Mouse (Mus musculus): ENCODE results near the gene Ubp1. TPM values are rescaled to one million over a fixed set of nuclear protein-coding genes. Genes with fewer than 3 reads are reported as not detected.
A peak's percentile ranks its signal among the peaks of the same experiment; 100 is the strongest.

Gene Ubp1
- polyA plus RNA-seq, 1 experiment from 2014 or later, result 48.9 TPM

DNA sequence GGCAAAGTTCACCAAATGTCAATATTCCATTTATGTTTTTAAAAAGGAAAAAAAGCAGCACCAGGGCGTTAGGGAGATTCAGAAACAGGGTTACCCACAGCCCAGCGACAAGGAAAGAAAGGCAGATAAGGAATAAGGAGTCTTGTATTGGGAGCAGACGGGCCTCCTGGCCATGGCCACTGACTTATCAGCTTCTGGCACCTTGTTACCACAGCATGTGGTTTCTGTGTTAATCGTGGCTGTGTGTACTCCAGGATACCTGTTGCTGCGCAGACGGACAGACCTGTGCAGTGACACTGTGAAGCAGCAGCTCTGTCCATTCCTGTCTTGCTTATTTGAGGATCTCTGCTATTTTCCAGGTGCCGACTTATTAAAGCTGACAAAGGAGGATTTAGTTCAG is 38.2 kb downstream of the Ubp1 start:
- Histone ChIP-seq H3K36me3 (ENCODE audit: insufficient read depth) (peaks cover 86% of the 10 kb centered on the region), H3K4me1 (ENCODE audit: insufficient read depth) (no peaks in the 10 kb centered on the region), H3K4me3 (ENCODE audit: low read depth, low read length) (no peak overlapping the region), H3K9me3 (ENCODE audit: low read depth, low read length) (no peaks in the 10 kb centered on the region), H3K27me3 (ENCODE audit: insufficient read depth, low read length) (no peaks in the 10 kb centered on the region), H3K27ac (ENCODE audit: low read depth) (peak overlapping the region; percentile 42; the same call in 1 of the 2 replicates), H3K4me2 (no peak overlapping the region), H3K9ac (no peak overlapping the region)
- 88% methylated on average over 7 of the region's 7 CpGs for WGBS
- ATAC-seq (ENCODE audit: insufficient read depth), result peak; percentile 77; the same call in 1 of the 2 replicates
- no peak for TF ChIP-seq CTCF (IDR thresholded peaks at IDR 0.05; ENCODE audit: low read depth)
- DNase-seq, result no peak

DNA sequence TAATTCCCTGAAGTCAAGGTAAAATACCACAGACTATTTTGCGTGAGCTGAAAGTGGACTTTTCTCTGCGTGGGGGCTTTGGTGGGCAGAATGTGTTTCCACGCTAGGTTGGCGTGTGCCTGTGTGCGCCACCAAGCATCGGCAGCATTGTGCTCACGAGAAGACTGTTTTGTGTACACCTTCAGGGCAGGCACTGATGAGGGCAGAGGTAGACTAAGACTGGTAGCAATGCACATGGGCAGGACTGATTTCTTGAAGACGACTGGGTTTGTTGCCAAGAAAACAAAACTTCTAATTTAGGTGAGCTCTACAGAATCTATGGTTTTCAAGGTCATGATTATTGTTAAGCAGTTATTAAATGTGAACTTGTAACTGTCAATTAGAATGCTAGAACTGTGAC is 38.7 kb downstream of the Ubp1 start:
- 91% methylated on average over 8 of the region's 8 CpGs for whole genome bisulfite sequencing
- H3K9ac ChIP-seq, result no peak overlapping the region
- H3K4me2 ChIP-seq, result no peak overlapping the region
- H3K4me1 ChIP-seq (ENCODE audit: insufficient read depth), result no peaks in the 10 kb centered on the region
- no peak for TF ChIP-seq CTCF (IDR thresholded peaks at IDR 0.05; ENCODE audit: low read depth)
- no peak overlapping the region for H3K27ac ChIP-seq (ENCODE audit: low read depth)
- H3K36me3 ChIP-seq (ENCODE audit: insufficient read depth), result peaks cover 86% of the 10 kb centered on the region
- H3K27me3 ChIP-seq (ENCODE audit: insufficient read depth, low read length), result no peaks in the 10 kb centered on the region
- DNase-seq, result no peak
- no peak overlapping the region for H3K4me3 ChIP-seq (ENCODE audit: low read depth, low read length)
- ATAC-seq (ENCODE audit: insufficient read depth), result no peak
- H3K9me3 ChIP-seq (ENCODE audit: low read depth, low read length), result no peaks in the 10 kb centered on the region

DNA sequence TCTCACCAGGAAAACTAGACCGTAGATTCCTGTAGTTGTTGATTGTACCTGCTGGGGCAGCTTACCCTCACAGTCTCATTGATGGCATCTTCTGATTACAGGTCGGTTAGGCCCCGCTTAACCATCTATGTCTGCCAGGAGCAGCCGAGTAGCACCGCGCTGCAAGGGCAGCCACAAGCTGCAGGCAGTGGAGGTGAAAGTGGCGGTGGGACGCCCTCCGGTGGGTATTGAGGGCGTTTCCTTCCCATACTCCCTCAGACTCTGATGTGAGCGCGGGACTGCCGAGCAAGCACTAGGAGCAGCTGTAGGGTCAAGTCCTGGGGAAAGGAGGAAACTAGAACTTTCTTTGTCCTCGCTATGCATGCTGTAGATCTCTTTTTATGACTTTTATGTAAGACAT is 39.3 kb downstream of the Ubp1 start:
- TF ChIP-seq CTCF (IDR thresholded peaks at IDR 0.05; ENCODE audit: low read depth), result 0 out of 2 replicates have a peak, but pooled peaks have one; percentile 19

DNA sequence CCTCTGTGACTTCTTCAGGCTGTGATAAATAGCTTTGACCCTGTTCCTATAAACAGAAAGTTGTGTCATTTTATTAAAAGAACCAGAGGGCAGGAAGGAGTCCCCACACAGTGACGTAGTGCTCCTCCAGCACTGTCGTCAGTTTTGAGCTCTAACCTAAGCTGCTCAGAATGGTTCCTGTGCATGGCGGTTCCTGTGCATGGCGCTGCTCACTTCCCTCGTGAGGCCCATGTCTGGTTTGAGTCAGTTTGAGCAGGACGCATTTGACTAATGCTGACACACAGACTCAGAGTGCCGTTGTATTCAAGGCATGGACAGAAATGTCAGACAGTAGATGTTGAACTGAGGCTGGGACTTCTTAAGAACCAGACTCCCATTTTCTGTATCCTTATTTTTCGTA is 40.9 kb downstream of the Ubp1 start:
- no peak overlapping the region for H3K9ac ChIP-seq
- H3K27ac ChIP-seq (ENCODE audit: low read depth), result no peak overlapping the region
- no peak overlapping the region for H3K4me2 ChIP-seq
- H3K4me1 ChIP-seq (ENCODE audit: insufficient read depth), result no peaks in the 10 kb centered on the region
- H3K36me3 ChIP-seq (ENCODE audit: insufficient read depth), result peaks cover 87% of the 10 kb centered on the region
- no peak overlapping the region for H3K4me3 ChIP-seq (ENCODE audit: low read depth, low read length)
- H3K9me3 ChIP-seq (ENCODE audit: low read depth, low read length), result no peaks in the 10 kb centered on the region
- ATAC-seq (ENCODE audit: insufficient read depth), result no peak
- no peak for TF ChIP-seq CTCF (IDR thresholded peaks at IDR 0.05; ENCODE audit: low read depth)
- no peak for DNase-seq
- no peaks in the 10 kb centered on the region for H3K27me3 ChIP-seq (ENCODE audit: insufficient read depth, low read length)
- WGBS, result 74% methylated on average over 8 of the region's 8 CpGs

More for the DNA sequence above, 39.3 kb downstream of the Ubp1 start:
- Histone ChIP-seq H3K9me3 (ENCODE audit: low read depth, low read length) (no peaks in the 10 kb centered on the region), H3K4me2 (no peak overlapping the region), H3K4me1 (ENCODE audit: insufficient read depth) (no peaks in the 10 kb centered on the region), H3K27ac (ENCODE audit: low read depth) (no peak overlapping the region), H3K27me3 (ENCODE audit: insufficient read depth, low read length) (no peaks in the 10 kb centered on the region), H3K4me3 (ENCODE audit: low read depth, low read length) (no peak overlapping the region; the same call in 1 of the 2 replicates), H3K9ac (no peak overlapping the region), H3K36me3 (ENCODE audit: insufficient read depth) (peaks cover 86% of the 10 kb centered on the region)
- WGBS, result 91% methylated on average over 14 of the region's 14 CpGs
- ATAC-seq (ENCODE audit: insufficient read depth) (no peak), DNase-seq (no peak)

DNA sequence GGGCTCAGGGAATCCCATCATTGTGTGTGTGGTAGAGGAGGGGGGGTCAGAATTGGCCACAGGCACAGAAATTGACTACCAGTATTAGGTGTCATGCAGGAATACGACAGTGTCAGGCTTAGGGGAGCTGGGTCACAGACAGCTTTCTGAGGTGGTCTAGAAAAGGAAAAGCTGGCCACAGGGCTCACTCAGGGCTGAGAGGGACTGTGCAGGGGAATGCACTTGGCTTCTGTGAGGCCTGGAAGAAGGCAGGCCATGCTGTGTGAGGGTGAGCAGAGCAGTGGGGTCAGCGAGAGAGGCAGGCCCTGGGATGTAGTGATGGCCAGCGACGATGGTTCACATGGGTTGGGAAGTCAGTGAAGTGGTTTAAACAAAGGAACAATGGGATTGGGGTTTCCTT is 43.1 kb downstream of the Ubp1 start:
- Histone ChIP-seq H3K9me3 (ENCODE audit: low read depth, low read length) (no peaks in the 10 kb centered on the region), H3K9ac (no peak overlapping the region), H3K4me2 (no peak overlapping the region), H3K27ac (ENCODE audit: low read depth) (no peak overlapping the region), H3K4me3 (ENCODE audit: low read depth, low read length) (no peak overlapping the region), H3K36me3 (ENCODE audit: insufficient read depth) (peaks cover 88% of the 10 kb centered on the region), H3K4me1 (ENCODE audit: insufficient read depth) (no peaks in the 10 kb centered on the region), H3K27me3 (ENCODE audit: insufficient read depth, low read length) (no peaks in the 10 kb centered on the region)
- no peak for TF ChIP-seq CTCF (IDR thresholded peaks at IDR 0.05; ENCODE audit: low read depth)
- no peak for DNase-seq
- ATAC-seq (ENCODE audit: insufficient read depth), result no peak
- 93% methylated on average over 4 of the region's 4 CpGs for WGBS

DNA sequence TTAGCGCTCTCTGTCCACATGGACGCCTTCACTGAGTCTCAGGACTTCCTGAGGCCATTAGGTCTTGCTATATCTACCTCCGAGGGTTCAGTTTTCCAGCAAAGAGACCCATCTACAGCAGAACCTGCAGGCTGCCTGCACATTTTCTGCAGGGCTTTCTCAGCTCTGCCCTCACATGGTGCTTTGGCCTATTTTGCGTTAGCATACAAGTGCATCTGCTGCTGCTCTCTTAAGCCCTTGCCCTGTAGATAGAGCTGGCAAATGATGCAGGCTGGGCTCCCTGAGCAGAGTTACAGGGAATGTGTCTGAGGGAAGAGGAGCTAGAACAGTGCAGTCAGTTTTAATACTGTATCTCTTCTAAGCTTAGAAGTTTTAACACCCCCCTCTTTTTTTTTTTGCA is 44.2 kb downstream of the Ubp1 start:
- no peak overlapping the region for H3K27ac ChIP-seq (ENCODE audit: low read depth)
- H3K9ac ChIP-seq, result no peak overlapping the region
- peaks cover 86% of the 10 kb centered on the region for H3K36me3 ChIP-seq (ENCODE audit: insufficient read depth)
- no peak for TF ChIP-seq CTCF (IDR thresholded peaks at IDR 0.05; ENCODE audit: low read depth)
- no peaks in the 10 kb centered on the region for H3K4me1 ChIP-seq (ENCODE audit: insufficient read depth)
- H3K27me3 ChIP-seq (ENCODE audit: insufficient read depth, low read length), result no peaks in the 10 kb centered on the region
- H3K4me2 ChIP-seq, result no peak overlapping the region
- 89% methylated on average over 4 of the region's 4 CpGs for WGBS
- ATAC-seq (ENCODE audit: insufficient read depth) (no peak), DNase-seq (no peak)
- no peaks in the 10 kb centered on the region for H3K9me3 ChIP-seq (ENCODE audit: low read depth, low read length)
- no peak overlapping the region for H3K4me3 ChIP-seq (ENCODE audit: low read depth, low read length)

DNA sequence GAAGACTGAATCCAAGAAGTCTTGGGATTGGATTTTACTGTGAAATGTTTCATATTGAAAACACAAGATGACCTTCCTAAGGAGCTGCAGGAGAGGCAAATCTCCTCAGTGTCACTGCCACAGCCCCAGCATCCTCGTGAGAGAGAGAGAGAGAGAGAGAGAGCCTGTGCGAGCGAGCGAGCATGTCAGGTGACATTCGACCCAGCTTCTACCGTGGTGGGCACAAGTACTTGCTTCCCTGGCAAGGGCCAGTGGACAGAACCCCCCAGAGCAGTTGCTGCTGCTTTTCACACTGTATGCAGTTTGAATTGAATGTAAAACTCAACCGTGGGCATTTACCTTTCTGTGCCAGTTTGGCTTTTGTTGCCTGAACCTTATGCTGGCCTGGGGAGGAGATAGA is 44.7 kb downstream of the Ubp1 start:
- no peak overlapping the region for H3K9ac ChIP-seq
- peaks cover 83% of the 10 kb centered on the region for H3K36me3 ChIP-seq (ENCODE audit: insufficient read depth)
- no peaks in the 10 kb centered on the region for H3K4me1 ChIP-seq (ENCODE audit: insufficient read depth)
- ATAC-seq (ENCODE audit: insufficient read depth), result no peak
- no peak overlapping the region for H3K4me3 ChIP-seq (ENCODE audit: low read depth, low read length)
- no peak for TF ChIP-seq CTCF (IDR thresholded peaks at IDR 0.05; ENCODE audit: low read depth)
- DNase-seq, result no peak
- WGBS, result 79% methylated on average over 7 of the region's 7 CpGs
- H3K4me2 ChIP-seq, result no peak overlapping the region
- H3K27me3 ChIP-seq (ENCODE audit: insufficient read depth, low read length), result no peaks in the 10 kb centered on the region
- no peaks in the 10 kb centered on the region for H3K9me3 ChIP-seq (ENCODE audit: low read depth, low read length)
- H3K27ac ChIP-seq (ENCODE audit: low read depth), result no peak overlapping the region

DNA sequence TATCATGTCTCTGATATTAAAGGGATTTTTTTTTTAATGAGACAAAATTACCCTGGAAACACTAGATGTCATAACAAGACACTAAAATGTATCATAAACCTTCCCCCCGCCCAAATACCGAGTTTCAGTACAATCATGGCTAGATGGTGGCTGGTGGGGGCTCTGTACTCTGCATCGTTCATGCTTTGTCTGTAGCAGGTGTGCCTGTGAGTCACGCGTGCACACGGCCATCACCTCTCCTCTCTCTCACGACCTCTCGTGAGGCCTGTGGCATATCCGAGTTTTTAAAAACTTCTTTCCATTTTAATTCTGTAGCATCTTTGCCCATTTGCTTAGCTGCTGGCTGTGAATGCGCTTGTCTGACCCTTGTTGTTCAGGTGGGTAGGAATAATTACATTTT is 45.5 kb downstream of the Ubp1 start:
- no peak for TF ChIP-seq CTCF (IDR thresholded peaks at IDR 0.05; ENCODE audit: low read depth)
- Histone ChIP-seq H3K27ac (ENCODE audit: low read depth) (no peak overlapping the region), H3K9me3 (ENCODE audit: low read depth, low read length) (no peaks in the 10 kb centered on the region), H3K27me3 (ENCODE audit: insufficient read depth, low read length) (no peaks in the 10 kb centered on the region), H3K36me3 (ENCODE audit: insufficient read depth) (peaks cover 75% of the 10 kb centered on the region), H3K4me2 (no peak overlapping the region), H3K4me3 (ENCODE audit: low read depth, low read length) (no peak overlapping the region), H3K9ac (no peak overlapping the region), H3K4me1 (ENCODE audit: insufficient read depth) (no peaks in the 10 kb centered on the region)
- 91% methylated on average over 10 of the region's 10 CpGs for WGBS
- ATAC-seq (ENCODE audit: insufficient read depth), result no peak
- DNase-seq, result no peak
